Mouse (Mus musculus) telencephalon, adult 2 months (tissue): Measurements from ENCODE around the gene Hspb7.

Experiments used
- DNase-seq: peaks from one replicate; pipeline ENCODE4 v3.0.0-alpha.2; 2011; ENCODE audit warnings: low read depth, low spot score

The Hspb7 gene

GRCm38 (mm10) chr4:141419398-141420191 is 984 bp upstream of the Hspb7 start:
- DNase-seq, result no peak

GRCm38 (mm10) chr4:141420886-141421285 is 307 bp downstream of the Hspb7 start:
- DNase-seq, result no peak

- no peak for DNase-seq
Observed at GRCm38 (mm10) chr4:141421423-141421822, 844 bp downstream of the Hspb7 start.

GRCm38 (mm10) chr4:141422841-141423240 is 2.3 kb downstream of the Hspb7 start:
- no peak for DNase-seq

GRCm38 (mm10) chr4:141423288-141423687 is 2.7 kb downstream of the Hspb7 start:
- no peak for DNase-seq

GRCm38 (mm10) chr4:141423691-141424431 is 3.3 kb downstream of the Hspb7 start:
- DNase-seq, result no peak

- DNase-seq, result peak; percentile 92
Observed at GRCm38 (mm10) chr4:141425484-141426479, 5.2 kb downstream of the Hspb7 start.

GRCm38 (mm10) chr4:141426796-141427745 is 6.5 kb downstream of the Hspb7 start:
- DNase-seq, result no peak

- no peak for DNase-seq
Observed at GRCm38 (mm10) chr4:141427921-141428320, 7.3 kb downstream of the Hspb7 start.

GRCm38 (mm10) chr4:141429381-141429780 is 8.8 kb downstream of the Hspb7 start:
- DNase-seq, result no peak

- no peak for DNase-seq
Observed at GRCm38 (mm10) chr4:141429847-141430246, 9.3 kb downstream of the Hspb7 start.

- DNase-seq, result no peak
Observed at GRCm38 (mm10) chr4:141430997-141431396, 10.4 kb downstream of the Hspb7 start.

GRCm38 (mm10) chr4:141432666-141433065 is 12.1 kb downstream of the Hspb7 start:
- no peak for DNase-seq

- DNase-seq, result no peak
Observed at GRCm38 (mm10) chr4:141433191-141433590, 12.6 kb downstream of the Hspb7 start.

- DNase-seq, result no peak
Observed at GRCm38 (mm10) chr4:141435974-141436373, 15.4 kb downstream of the Hspb7 start, which contains the start of gene Srarp. TSS of gene Srarp (minus strand) at chr4:141436105.

GRCm38 (mm10) chr4:141439083-141439803 is 18.7 kb downstream of the Hspb7 start:
- no peak for DNase-seq

GRCm38 (mm10) chr4:141440877-141441276 is 20.3 kb downstream of the Hspb7 start:
- DNase-seq, result no peak

GRCm38 (mm10) chr4:141443641-141444429 is 23.3 kb downstream of the Hspb7 start:
- no peak for DNase-seq
